Mouse (Mus musculus): ENCODE measurements around the gene Gnpat. TPM values are rescaled to one million over a fixed set of nuclear protein-coding genes. Genes with fewer than 3 reads are reported as not detected.

Gene Gnpat
- total and polyA plus RNA-seq, 3 experiments: 62.3 to 91.5 (median 89.1) TPM

DNA sequence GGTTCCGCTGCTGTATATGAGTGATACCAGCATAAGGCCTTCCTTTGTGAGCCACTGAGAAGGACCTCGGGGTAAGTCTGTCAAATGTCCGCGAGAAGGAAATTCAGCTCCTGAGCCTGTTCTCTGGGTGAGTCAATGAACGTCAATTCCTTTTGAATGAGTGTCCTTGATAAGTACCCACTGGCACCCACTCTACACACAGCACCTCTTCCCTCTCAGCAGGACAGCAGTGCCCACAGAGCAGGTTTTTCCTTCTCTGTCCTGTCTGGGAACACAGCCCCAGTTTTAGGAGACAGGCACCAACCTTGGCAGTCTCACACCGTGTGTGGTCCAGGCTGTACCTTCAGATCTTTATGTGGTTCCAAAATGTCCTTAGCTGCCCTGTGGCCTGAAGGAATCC is 30.9 kb upstream of the Gnpat start:
- no peak for DNase-seq (ENCODE audit: extremely low read depth)
- dilution Hi-C loops (cut with MboI; ENCODE audit: extremely low pct_ligation_motif_present, extremely low pct_unique_long_range_greater_than_20kb, low sequenced_read_pairs) (no loop called here), in situ Hi-C loops (cut with MboI; ENCODE audit: low pct_ligation_motif_present, low pct_unique_long_range_greater_than_20kb, low sequenced_read_pairs) (no loop called here)
- no peak overlapping the region for H3K4me3 ChIP-seq (replicated peaks in 1 of 3; ENCODE audit: low read depth in 2 of 3, low read length in 2 of 3, poor library complexity in 1 of 3)
- no peak overlapping the region for H3K4me2 ChIP-seq (ENCODE audit: insufficient read depth, low read depth, poor library complexity, severe bottlenecking)
- H3K36me3 ChIP-seq (replicated peaks in 1 of 2; ENCODE audit: control insufficient read depth in 1 of 2, insufficient read depth in 1 of 2, low read length in 1 of 2): peaks cover 0 to 5% of the 10 kb centered on the region in 2 experiments
- H3K27ac ChIP-seq (ENCODE audit: insufficient read depth, low read depth): no peak overlapping the region
- H3K9ac ChIP-seq (ENCODE audit: insufficient read depth, low read depth): no peak overlapping the region
- no peaks in the 10 kb centered on the region for H3K79me2 ChIP-seq (replicated peaks; ENCODE audit: control insufficient read depth, extremely low read depth, insufficient read depth, poor library complexity, severe bottlenecking)
- H3K27me3 ChIP-seq (replicated peaks): peaks cover 29% of the 10 kb centered on the region
- TF ChIP-seq BHLHE40 (IDR thresholded peaks at IDR 0.05; ENCODE audit: low read depth, low read length) (no peak), CTCF (conservative IDR thresholded peaks at IDR 0.05 in 1 of 2, IDR thresholded peaks at IDR 0.05 in 1 of 2; ENCODE audit: low read depth in 2 of 2, low read length in 2 of 2) (no peak), UBTF (IDR thresholded peaks at IDR 0.05; ENCODE audit: low read depth, low read length) (no peak), ETS1 (conservative IDR thresholded peaks at IDR 0.05; ENCODE audit: low read depth, low read length) (no peak), POLR2A (IDR thresholded peaks at IDR 0.05; ENCODE audit: low read depth, low read length) (no peak), MXI1 (IDR thresholded peaks at IDR 0.05; ENCODE audit: low read depth, low read length) (no peak), TCF12 (IDR thresholded peaks at IDR 0.05; ENCODE audit: low read depth, low read length) (no peak), SIN3A (IDR thresholded peaks at IDR 0.05; ENCODE audit: low read length) (no peak), MYC (IDR thresholded peaks at IDR 0.05; ENCODE audit: low read depth, low read length) (no peak), CHD1 (IDR thresholded peaks at IDR 0.05; ENCODE audit: low read depth, low read length) (no peak), MEF2A (IDR thresholded peaks at IDR 0.05; ENCODE audit: borderline replicate concordance, low read depth, low read length) (no peak), EP300 (IDR thresholded peaks at IDR 0.05; ENCODE audit: low read length) (no peak), USF2 (conservative IDR thresholded peaks at IDR 0.05; ENCODE audit: low read depth, low read length) (no peak)
- no peaks in the 10 kb centered on the region for H3K9me3 ChIP-seq (replicated peaks; ENCODE audit: low read length)
- peaks cover 3 to 11% of the 10 kb centered on the region in 2 experiments for H3K4me1 ChIP-seq (ENCODE audit: control insufficient read depth in 1 of 2, insufficient read depth in 2 of 2)

DNA sequence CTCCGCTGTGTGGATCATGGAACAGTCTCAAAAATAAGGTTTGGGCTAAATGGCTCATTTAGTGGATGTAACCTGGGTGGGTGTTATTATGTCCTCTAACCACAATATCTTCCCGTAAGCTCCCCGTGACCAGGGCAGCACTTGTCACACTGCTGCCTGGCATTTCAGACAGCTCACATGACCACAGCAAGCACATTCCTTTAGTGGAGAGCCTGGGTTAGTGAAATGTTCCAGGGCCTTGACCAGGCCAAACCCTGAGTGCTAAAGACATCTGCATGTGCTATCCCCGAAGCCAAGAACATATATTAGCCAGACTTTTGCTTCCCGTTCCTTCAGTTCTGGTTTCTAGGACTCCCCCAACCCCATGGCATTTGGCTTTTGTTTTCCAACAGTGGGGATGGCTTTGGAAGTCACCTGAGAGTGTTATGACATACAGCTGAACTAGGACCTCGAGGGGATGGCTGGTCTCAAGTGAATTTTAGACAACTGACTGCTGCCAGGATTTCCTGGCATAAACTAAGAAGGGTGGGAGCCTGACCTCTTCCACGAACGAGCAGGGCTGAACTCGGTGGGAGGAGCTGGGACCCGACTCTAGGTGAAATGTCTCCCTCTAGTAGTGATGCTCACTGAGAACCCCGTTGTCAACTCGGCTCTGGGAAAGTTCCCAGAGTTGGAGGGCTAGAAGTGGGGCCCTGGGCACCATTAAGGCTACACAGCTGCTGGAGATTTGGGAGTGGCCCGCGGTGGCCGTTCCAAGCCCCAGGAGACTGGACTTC is 29.2 kb upstream of the Gnpat start:
- DNase-seq (ENCODE audit: extremely low read depth): no peak
- TF ChIP-seq UBTF (IDR thresholded peaks at IDR 0.05; ENCODE audit: low read depth, low read length) (no peak), NELFE (IDR thresholded peaks at IDR 0.05; ENCODE audit: low read depth, low read length) (no peak), USF2 (conservative IDR thresholded peaks at IDR 0.05; ENCODE audit: low read depth, low read length) (no peak), POLR2A (IDR thresholded peaks at IDR 0.05; ENCODE audit: low read depth, low read length) (no peak), MAZ (IDR thresholded peaks at IDR 0.05; ENCODE audit: low read depth, low read length) (no peak), ZKSCAN1 (IDR thresholded peaks at IDR 0.05; ENCODE audit: borderline replicate concordance, low read depth, low read length) (no peak), JUN (IDR thresholded peaks at IDR 0.05; ENCODE audit: insufficient read depth, low read depth, low read length) (no peak), RAD21 (IDR thresholded peaks at IDR 0.05; ENCODE audit: low read depth, low read length) (no peak), ZMIZ1 (IDR thresholded peaks at IDR 0.05; ENCODE audit: low read depth, low read length) (no peak), BHLHE40 (IDR thresholded peaks at IDR 0.05; ENCODE audit: low read depth, low read length) (no peak), JUND (conservative IDR thresholded peaks at IDR 0.05; ENCODE audit: low read depth, low read length) (no peak), IRF4 (IDR thresholded peaks at IDR 0.05; ENCODE audit: low read depth, low read length) (no peak), MYC (IDR thresholded peaks at IDR 0.05; ENCODE audit: low read depth, low read length) (no peak), CTCF (conservative IDR thresholded peaks at IDR 0.05 in 1 of 2, IDR thresholded peaks at IDR 0.05 in 1 of 2; ENCODE audit: low read depth in 2 of 2, low read length in 2 of 2) (no peak), MEF2A (IDR thresholded peaks at IDR 0.05; ENCODE audit: borderline replicate concordance, low read depth, low read length) (no peak)
- Histone ChIP-seq H3K79me2 (replicated peaks; ENCODE audit: control insufficient read depth, extremely low read depth, insufficient read depth, poor library complexity, severe bottlenecking) (no peaks in the 10 kb centered on the region), H3K9me3 (replicated peaks; ENCODE audit: low read length) (no peaks in the 10 kb centered on the region), H3K4me3 (replicated peaks in 1 of 3; ENCODE audit: low read depth in 2 of 3, low read length in 2 of 3, poor library complexity in 1 of 3) (no peak overlapping the region), H3K27me3 (replicated peaks) (peaks cover 20% of the 10 kb centered on the region), H3K36me3 (replicated peaks in 1 of 2; ENCODE audit: control insufficient read depth in 1 of 2, insufficient read depth in 1 of 2, low read length in 1 of 2) (peaks cover 6 to 18% of the 10 kb centered on the region in 2 experiments), H3K27ac (ENCODE audit: insufficient read depth, low read depth) (no peak overlapping the region), H3K4me1 (ENCODE audit: control insufficient read depth in 1 of 2, insufficient read depth in 2 of 2) (peaks cover 0 to 9% of the 10 kb centered on the region in 2 experiments; a peak in 2 of 4 replicates), H3K9ac (ENCODE audit: insufficient read depth, low read depth) (no peak overlapping the region), H3K4me2 (ENCODE audit: insufficient read depth, low read depth, poor library complexity, severe bottlenecking) (no peak overlapping the region)
- in situ Hi-C loops (cut with MboI; ENCODE audit: low pct_ligation_motif_present, low pct_unique_long_range_greater_than_20kb, low sequenced_read_pairs) (no loop called here), dilution Hi-C loops (cut with MboI; ENCODE audit: extremely low pct_ligation_motif_present, extremely low pct_unique_long_range_greater_than_20kb, low sequenced_read_pairs) (no loop called here)

All from CH12.LX (cell line).